Mouse (Mus musculus) cerebellum, adult 9-11 months (tissue): Measurements from ENCODE around the gene Olfr143.

Experiments
- DNase-seq: peaks from one replicate; pipeline ENCODE4 v3.0.0; 2022

Olfr143 gene

DNA sequence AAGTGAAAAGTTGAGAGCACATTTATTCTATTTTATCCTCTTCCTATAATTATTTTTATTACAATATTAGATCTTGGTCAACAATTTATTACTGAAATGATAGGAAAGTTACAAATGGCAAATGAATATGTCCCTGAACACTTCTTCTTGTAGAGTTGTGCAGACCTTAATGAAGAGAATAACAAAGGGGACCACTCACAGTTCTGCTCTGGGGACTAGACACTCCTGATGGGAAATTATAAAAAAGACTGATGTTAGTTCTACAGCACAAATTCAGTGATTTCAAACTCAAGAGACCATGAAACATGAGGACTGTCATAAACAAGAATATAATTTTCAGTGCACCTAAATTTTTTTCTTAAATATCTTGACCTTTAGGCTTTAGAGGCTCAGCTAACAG is at the start of gene Olfr143:
Olfr143 (plus strand) TSS at position 301 of the 400 bp plus-strand sequence.
- no peak for DNase-seq

DNA sequence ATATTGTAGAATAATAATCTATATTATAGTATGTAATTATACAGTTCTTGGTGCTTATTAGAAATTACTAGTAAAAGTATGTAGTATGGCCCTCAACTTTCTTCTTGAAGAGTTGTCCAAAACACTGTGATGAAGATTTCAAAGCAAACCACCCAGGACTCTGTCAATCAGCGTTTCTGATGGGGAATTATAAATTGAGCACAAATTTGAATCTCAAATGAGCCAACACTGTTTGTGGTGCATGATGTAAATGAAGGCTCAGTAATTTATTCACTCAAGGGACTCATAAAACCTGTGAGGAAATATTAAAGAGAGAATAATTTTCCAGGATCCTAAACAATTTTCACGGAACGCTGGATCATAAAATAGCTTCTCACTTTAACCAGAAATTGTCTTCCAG is 44.5 kb upstream of the Olfr143 start, which contains the start of gene Olfr893:
Olfr893 (plus strand) TSS at position 301 of the 400 bp plus-strand sequence.
- DNase-seq = no peak

DNA sequence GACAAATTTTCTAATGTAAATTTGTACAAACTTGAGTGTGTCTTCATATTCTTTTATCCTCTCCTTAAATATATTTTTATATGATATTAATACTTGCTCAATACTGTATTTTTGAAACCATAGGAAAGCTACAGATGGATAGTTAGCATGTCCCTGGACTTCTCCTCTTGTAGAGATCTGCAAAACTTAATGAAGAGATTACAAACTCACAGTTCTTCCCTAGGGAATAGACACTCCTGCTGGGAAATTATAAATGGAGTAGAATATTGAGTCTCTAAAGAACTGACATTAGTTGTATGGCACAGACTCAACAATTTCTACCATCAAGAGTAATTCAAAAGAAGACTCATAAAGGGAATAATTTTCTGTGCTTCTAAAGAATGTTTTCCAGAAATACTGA is 34.8 kb upstream of the Olfr143 start, which contains the start of gene Olfr894:
Olfr894 (plus strand) TSS at position 301 of the 400 bp plus-strand sequence.
- no peak for DNase-seq

DNA sequence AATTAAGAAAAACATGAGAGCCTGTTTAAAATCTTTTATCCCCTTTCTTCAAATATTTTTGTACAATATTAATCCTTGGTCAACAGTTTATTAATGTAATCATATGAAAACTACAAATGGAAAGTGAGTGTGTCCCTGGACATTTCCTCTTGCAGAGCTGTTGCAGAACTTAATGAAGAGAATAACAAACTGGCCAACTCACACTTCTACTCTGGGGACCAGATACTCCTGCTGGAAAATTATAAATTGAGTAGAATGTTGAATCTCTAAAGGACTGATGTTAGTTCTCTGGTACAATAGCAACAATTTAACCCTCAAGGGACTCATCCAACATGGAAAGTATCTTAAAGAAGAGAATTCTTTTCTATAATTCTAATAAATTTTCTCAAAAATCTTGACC is 15.0 kb downstream of the Olfr143 start, which contains the start of gene Olfr895:
Olfr895 (plus strand) TSS at position 301 of the 400 bp plus-strand sequence.
- no peak for DNase-seq

DNA sequence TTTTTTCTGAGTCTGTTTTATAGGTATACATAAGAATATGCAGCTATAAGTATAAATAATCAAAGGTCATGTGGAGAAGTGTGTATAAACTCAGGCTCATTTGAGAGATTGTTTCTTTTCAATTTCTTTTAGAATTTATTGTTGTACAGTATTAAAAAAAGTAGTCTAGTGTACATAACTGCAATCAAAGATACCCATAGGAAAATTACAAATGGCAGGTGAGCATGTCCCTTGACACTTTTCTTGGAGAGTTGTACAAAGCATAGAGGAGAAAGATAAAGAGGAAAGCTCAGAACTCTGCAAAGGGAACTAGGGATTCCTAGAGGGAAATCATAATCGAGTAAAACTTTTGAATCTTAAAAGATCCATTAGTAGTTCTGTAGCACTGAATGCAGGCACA is 38.2 kb downstream of the Olfr143 start, which contains the start of gene Olfr896-ps1:
Olfr896-ps1 (plus strand) TSS at position 301 of the 400 bp plus-strand sequence.
- no peak for DNase-seq
